Mouse (Mus musculus) T-helper 1 cell (primary cell): ENCODE results near the gene Casc1.

Experiments
- in situ Hi-C: fragments of 300-600 bp; cut with MboI, MseI; formaldehyde crosslinking; loops from one replicate; pipeline ENCODE4 v1.15.1; 2025; ENCODE audit warnings: high pct_unique_total_duplicates

The Casc1 gene

DNA sequence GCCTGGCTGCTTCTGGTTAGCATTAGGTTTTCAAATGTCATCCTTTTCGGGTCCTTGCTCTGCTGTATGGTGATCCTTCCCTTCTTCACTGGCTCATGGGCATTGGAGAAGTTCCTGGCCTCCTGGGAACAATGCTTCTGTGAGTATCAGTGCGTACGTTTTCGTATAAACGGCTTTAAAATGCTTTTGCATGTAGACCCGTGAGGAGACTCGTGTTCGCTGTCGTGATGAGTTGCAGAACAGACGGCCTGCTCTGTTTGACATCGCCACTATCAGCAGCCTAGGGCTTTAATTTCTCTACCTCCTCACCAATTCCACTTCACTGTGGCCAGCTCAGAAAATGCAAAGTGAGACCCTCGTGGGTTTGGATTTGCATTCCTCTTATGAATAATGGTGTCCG lies 71.6 kb downstream of the Casc1 start:
- in situ Hi-C loops: no loop called here

DNA sequence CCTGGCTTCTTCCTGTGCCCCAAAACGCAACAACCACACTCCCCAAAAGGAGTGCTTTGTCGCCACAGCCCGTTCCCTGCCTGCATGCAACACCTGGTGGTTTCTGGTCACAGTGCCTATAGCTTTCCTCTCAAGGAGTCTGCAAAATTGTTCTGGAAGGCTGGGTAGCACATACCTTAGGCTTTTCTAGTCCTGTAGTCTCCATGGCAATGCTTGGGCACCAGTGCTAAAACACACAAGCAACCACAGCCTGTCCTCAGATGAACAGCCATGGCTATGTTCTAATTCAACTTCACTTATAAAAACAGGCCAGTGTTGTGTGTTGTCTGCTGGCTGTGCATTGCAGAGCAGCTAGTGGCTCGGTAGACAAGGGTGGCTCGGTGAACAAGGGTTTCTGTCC lies 74.0 kb downstream of the Casc1 start:
- in situ Hi-C loops: no loop called here

DNA sequence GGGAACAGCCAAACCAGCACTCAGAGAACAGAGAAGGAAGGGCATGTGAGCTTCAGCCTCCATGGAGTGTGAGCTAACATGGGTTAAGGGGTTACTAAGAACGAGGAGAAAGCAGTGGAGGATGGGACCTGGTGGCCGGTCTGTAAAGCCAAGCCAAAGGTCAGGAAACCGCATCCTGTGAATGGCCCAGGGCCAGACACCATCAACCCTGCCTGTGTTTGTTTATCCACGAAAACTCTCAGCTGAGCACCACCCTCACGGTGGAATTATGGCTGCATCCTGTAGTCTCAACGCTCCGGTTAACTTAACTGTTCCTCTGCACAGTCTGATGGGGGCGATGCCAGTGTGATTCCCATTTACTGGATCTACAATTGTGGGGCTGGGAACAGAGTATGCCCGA lies 75.0 kb downstream of the Casc1 start:
- in situ Hi-C loops: no loop called here

DNA sequence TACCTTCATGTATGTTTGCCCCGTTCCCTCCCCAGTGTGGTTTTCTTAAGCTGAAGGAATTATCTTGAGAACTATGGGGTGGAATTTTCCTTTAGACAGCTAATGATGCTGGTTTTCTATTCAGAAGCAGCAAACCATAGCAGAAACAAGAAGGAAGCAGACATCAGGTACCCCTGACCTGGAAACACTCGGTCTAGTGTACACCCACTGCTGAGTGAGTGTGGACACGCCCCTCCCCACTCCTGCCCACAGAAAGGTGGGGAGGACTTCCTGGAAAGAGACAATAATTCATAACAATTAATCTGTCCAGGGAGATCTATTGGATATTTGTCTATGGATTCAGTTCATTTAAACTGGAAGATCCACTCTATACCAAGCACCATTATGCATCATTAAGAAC lies 75.5 kb downstream of the Casc1 start:
- in situ Hi-C loops: no loop called here

DNA sequence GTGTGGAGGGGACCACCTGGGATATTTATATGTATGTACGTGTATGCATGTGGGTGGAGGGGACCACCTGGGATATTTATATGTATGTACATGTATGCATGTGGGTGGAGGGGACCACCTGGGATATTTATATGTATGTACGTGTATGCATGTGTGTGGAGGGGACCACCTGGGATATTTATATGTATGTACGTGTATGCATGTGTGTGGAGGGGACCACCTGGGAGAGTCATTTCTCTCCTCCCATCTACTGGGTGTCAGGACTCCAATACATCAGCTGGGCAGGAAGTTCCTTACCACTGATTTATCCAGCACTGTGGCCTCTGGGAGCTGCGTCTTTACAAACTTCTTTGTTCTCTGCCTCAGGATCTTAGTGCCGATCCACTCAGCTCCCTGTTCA lies 77.8 kb downstream of the Casc1 start:
- in situ Hi-C loops: loop anchor here (5.0 kb wide), 1 partner anchor 36 kb away; no protein-coding TSS in a partner anchor

DNA sequence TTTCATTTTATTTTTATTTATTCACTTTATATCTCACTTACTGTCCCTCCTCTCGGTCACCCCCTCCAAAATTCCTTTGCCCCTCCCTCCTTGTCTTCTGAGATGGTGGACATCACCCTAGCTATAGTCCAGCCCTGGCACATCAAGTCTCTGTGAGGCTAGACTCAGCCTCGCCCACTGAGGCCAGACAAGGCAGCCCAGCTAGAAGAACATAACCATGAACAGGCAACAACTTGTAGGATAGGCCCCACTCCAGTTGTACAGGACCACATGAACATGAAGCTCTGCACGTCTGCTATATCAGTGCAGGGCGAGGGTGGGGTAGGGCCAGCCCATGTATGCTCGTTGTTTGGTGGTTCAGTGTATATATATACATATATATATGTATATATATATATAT lies 78.8 kb downstream of the Casc1 start:
- in situ Hi-C loops: loop anchor here (5.0 kb wide), 1 partner anchor 35 kb away; no protein-coding TSS in a partner anchor

DNA sequence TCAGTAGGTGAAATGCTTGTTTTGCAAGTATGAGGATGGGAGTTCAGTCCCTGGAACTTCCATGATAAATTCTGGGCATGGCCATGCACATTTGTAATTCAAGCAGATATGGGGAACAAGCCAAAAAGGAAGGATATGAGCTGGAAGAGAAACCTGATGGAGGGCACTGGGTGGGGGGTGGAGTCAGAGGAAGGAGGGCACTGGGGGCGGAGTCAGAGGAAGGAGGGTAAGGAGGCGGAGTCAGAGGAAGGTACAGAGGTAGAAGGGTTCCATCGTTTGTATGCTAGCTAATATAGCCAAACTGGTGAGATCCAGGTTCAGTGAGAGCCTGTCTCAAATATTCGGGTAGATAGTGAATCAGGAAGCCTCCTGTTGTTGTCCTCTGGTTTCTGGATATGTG lies 81.2 kb downstream of the Casc1 start:
- in situ Hi-C loops: no loop called here

DNA sequence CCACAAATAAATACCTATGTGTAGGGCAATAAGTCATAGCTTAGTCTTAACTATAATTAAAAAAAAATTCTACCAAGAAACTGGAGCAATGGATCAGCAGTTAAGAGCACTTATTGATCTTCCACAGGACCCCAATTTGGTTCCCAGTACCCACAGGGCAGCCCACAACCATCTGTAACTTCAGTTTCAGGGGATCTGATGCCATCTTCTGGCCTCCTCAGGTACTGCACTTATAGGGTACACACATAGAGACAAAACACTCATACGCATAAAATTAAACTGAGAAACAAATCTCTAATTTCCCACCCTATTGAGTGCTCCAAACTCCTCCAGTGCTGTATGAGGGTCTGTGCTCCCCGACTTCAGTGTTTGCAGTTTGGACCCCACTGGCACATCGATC lies 83.2 kb downstream of the Casc1 start:
- in situ Hi-C loops: no loop called here

DNA sequence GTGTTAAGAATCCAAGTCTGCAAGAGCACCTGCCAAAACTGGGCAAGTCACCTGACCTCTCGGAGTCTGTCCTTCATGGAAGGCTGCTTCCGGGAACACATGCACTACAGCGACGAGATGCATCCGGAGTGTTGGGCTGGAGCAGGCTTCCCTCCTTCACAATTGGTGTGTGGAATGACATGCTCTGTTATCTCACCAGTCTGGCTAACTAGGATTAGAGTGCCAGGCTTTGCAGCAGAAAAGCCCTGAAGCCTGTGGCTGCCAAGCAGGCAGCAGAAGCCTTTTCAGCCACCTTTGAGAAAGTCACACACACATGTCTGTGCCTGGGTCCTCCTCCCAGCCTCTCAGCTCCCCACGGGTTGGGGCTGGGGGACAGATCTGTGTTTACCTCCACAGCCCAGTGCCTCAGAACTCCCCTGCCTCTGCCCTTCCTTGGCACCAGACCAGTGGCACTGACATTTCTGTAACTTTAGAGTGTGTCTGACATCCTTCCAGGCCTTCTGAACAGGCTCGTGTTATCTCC lies 85.2 kb downstream of the Casc1 start:
- in situ Hi-C loops: no loop called here
